Mouse (Mus musculus): Measurements from ENCODE around the gene Gm7075.
"Not testable (repeated sequence)": the region's sequence is repeated elsewhere in the genome, so short reads cannot be mapped to it uniquely, and the experiment has no call there.

Gene Gm7075

GRCm38 (mm10) chr10:63421739-63422735 lies at the start of gene Gm7075:
Gene Gm7075 (minus strand): TSS chr10:63421789.
- in situ Hi-C loops (cut with MboI, MseI): loop anchor here in 1 of 2 experiments (5.0 kb wide), 1 partner anchor 85 kb away; no protein-coding TSS in a partner anchor

- in situ Hi-C loops (cut with MboI, MseI): no loop called here
Measured at GRCm38 (mm10) chr10:63460935-63461334, 39.3 kb upstream of the Gm7075 start.

- in situ Hi-C loops (cut with MboI, MseI): no loop called here
Measured at GRCm38 (mm10) chr10:63457292-63458128, 35.9 kb upstream of the Gm7075 start.

- in situ Hi-C loops (cut with MboI, MseI): no loop called here
Measured at GRCm38 (mm10) chr10:63455110-63455878, 33.7 kb upstream of the Gm7075 start.

- in situ Hi-C loops (cut with MboI, MseI): no loop called here
Measured at GRCm38 (mm10) chr10:63453926-63454325, 32.3 kb upstream of the Gm7075 start.

GRCm38 (mm10) chr10:63444602-63445387 lies 23.2 kb upstream of the Gm7075 start:
- in situ Hi-C loops (cut with MboI, MseI): not testable (repeated sequence)

- in situ Hi-C loops (cut with MboI, MseI): no loop called here
Measured at GRCm38 (mm10) chr10:63439694-63440228, 18.2 kb upstream of the Gm7075 start.

GRCm38 (mm10) chr10:63438736-63439262 lies 17.2 kb upstream of the Gm7075 start:
- in situ Hi-C loops (cut with MboI, MseI): no loop called here

- in situ Hi-C loops (cut with MboI, MseI): no loop called here
Measured at GRCm38 (mm10) chr10:63432887-63433286, 11.3 kb upstream of the Gm7075 start.

- in situ Hi-C loops (cut with MboI, MseI): no loop called here
Measured at GRCm38 (mm10) chr10:63432099-63432498, 10.5 kb upstream of the Gm7075 start.

- in situ Hi-C loops (cut with MboI, MseI): no loop called here
Measured at GRCm38 (mm10) chr10:63431221-63431736, 9.7 kb upstream of the Gm7075 start.

- in situ Hi-C loops (cut with MboI, MseI): no loop called here
Measured at GRCm38 (mm10) chr10:63429785-63430305, 8.3 kb upstream of the Gm7075 start, which contains the start of gene Ctnna3. Gene Ctnna3 (plus strand): TSS chr10:63430098.

GRCm38 (mm10) chr10:63429380-63429779 lies 7.8 kb upstream of the Gm7075 start:
- in situ Hi-C loops (cut with MboI, MseI): no loop called here

GRCm38 (mm10) chr10:63429023-63429340 lies 7.4 kb upstream of the Gm7075 start:
- in situ Hi-C loops (cut with MboI, MseI): no loop called here

- in situ Hi-C loops (cut with MboI, MseI): no loop called here
Measured at GRCm38 (mm10) chr10:63428243-63429022, 6.8 kb upstream of the Gm7075 start.

GRCm38 (mm10) chr10:63427146-63427545 lies 5.6 kb upstream of the Gm7075 start:
- in situ Hi-C loops (cut with MboI, MseI): no loop called here

GRCm38 (mm10) chr10:63424475-63424814 lies 2.9 kb upstream of the Gm7075 start:
- in situ Hi-C loops (cut with MboI, MseI): loop anchor here in 1 of 2 experiments (5.0 kb wide), 1 partner anchor 87 kb away; no protein-coding TSS in a partner anchor

- in situ Hi-C loops (cut with MboI, MseI): loop anchor here in 1 of 2 experiments (5.0 kb wide), 1 partner anchor 87 kb away; no protein-coding TSS in a partner anchor
Measured at GRCm38 (mm10) chr10:63423591-63424474, 2.2 kb upstream of the Gm7075 start.

All from T-helper 17 cell (primary cell).